Mouse (Mus musculus) heart, embryonic 16.5 days (tissue): ENCODE results near the gene Gm29106. TPM values are rescaled to one million over a fixed set of nuclear protein-coding genes. Genes with fewer than 3 reads are reported as not detected.
"Not testable (repeated sequence)": the region's sequence is repeated elsewhere in the genome, so short reads cannot be mapped to it uniquely, and the experiment has no call there.

Experiments used
- ATAC-seq: fragments of 200-750 bp; cut with Nextera tagmentation; replicated peaks from 2 replicates; pipeline ENCODE4 v1.8.0; 2017; ENCODE audit warnings: moderate number of reproducible peaks; ENCODE audit not compliant: insufficient read depth, low FRiP score; ENCODE audit errors: extremely low read depth
- H3K27ac ChIP-seq: fragments of 300-500 bp; sonication (generic); 2 replicates; pipeline ENCODE4 v1.5.1; 2014; ENCODE audit warnings: mild to moderate bottlenecking, low read length, control low read depth, moderate library complexity
- H3K27me3 ChIP-seq: fragments of 300-500 bp; sonication (generic); 2 replicates; pipeline ENCODE4 v1.6.1; 2014; ENCODE audit warnings: low read length, mixed read lengths; ENCODE audit not compliant: control insufficient read depth, insufficient read depth
- H3K36me3 ChIP-seq: fragments of 300-500 bp; sonication (generic); 2 replicates; pipeline ENCODE4 v1.6.1; 2014; ENCODE audit not compliant: control insufficient read depth, insufficient read depth
- H3K4me1 ChIP-seq: fragments of 300-500 bp; sonication (generic); 2 replicates; pipeline ENCODE4 v1.6.1; 2014; ENCODE audit warnings: low read length, mixed read lengths; ENCODE audit not compliant: control insufficient read depth, insufficient read depth
- H3K4me2 ChIP-seq: fragments of 300-500 bp; sonication (generic); 2 replicates; pipeline ENCODE4 v1.6.1; 2014; ENCODE audit warnings: low read depth, mild to moderate bottlenecking, control low read depth, low read length
- H3K4me3 ChIP-seq: fragments of 300-500 bp; sonication (generic); 2 replicates; pipeline ENCODE4 v1.5.1; 2014; ENCODE audit warnings: mild to moderate bottlenecking, control low read depth, low read length
- H3K9ac ChIP-seq: fragments of 300-500 bp; sonication (generic); 2 replicates; pipeline ENCODE4 v1.6.1; 2014; ENCODE audit warnings: low read length, control low read depth
- H3K9me3 ChIP-seq: fragments of 300-500 bp; sonication (generic); replicated peaks from 2 replicates; pipeline ENCODE4 v1.6.1; 2016; ENCODE audit warnings: low read length; ENCODE audit not compliant: control insufficient read depth
- WGBS: fragments of 180-500 bp; shearing (Covaris S2); extraction: QIAGEN DNeasy Blood & Tissue Kit; methylation state at CpG from one replicate; pipeline ENCODE4 v1.1.7; 2014; 5-methylcytosine and 5-hydroxymethylcytosine counted together
- polyA plus RNA-seq: library from polyadenylated mRNA; unstranded; fragments of >200 nt; fragmentation: Nextera tagmentation; extraction: Ambion mirVana; gene quantifications from 2 replicates; pipeline ENCODE4 v1.2.1, GENCODE M21; 2015

Gene Gm29106
- 0.05 TPM in 1 of 2 replicates, not detected in the other for polyA plus RNA-seq

DNA sequence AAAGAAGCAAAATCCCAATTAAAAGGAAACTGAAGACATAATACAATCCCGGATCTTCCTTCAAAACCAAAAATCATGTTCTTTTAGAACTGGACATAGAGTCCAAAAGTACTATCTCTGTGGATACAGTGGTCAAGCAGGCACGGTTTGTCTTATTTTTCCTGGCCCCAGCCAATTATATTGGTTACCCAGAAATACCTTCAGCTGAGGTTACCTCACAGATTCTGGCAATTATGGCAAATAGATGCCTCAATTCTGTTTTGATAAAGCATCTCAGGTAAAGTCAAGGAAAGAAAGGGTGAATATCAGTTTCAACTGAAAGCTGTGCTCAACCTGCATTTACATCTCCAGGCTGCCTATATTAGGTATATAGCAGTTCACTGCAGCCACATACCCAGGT is at the start of gene Gm29106:
Gene Gm29106, plus strand, starts transcription at position 301 of the 400 bp plus-strand sequence.
- H3K27me3 ChIP-seq, H3K4me2 ChIP-seq, H3K27ac ChIP-seq, H3K4me3 ChIP-seq, H3K9ac ChIP-seq, ATAC-seq, H3K36me3 ChIP-seq, H3K4me1 ChIP-seq, H3K9me3 ChIP-seq: not testable (repeated sequence)
- 64% methylated on average over 2 of the region's 2 CpGs for WGBS

- H3K36me3 ChIP-seq: no peaks in the 10 kb centered on the region
- no peaks in the 10 kb centered on the region for H3K4me1 ChIP-seq
- no peaks in the 10 kb centered on the region for H3K9me3 ChIP-seq
- H3K4me3 ChIP-seq: no peak overlapping the region
- ATAC-seq: no peak
- no peak overlapping the region for H3K27ac ChIP-seq
- H3K27me3 ChIP-seq: no peaks in the 10 kb centered on the region
- H3K4me2 ChIP-seq: no peak overlapping the region
- 30% methylated on average over 1 of the region's 1 CpGs for WGBS
- no peak overlapping the region for H3K9ac ChIP-seq
Observed at GRCm38 (mm10) chr1:118228540-118228939, 52.2 kb downstream of the Gm29106 start.

GRCm38 (mm10) chr1:118236032-118236431 is 59.7 kb downstream of the Gm29106 start:
- no peak overlapping the region for H3K4me3 ChIP-seq
- H3K9me3 ChIP-seq: no peaks in the 10 kb centered on the region
- H3K27me3 ChIP-seq: no peaks in the 10 kb centered on the region
- H3K9ac ChIP-seq: no peak overlapping the region
- no peaks in the 10 kb centered on the region for H3K36me3 ChIP-seq
- WGBS: 76% methylated on average over 1 of the region's 1 CpGs
- no peak overlapping the region for H3K4me2 ChIP-seq
- no peak overlapping the region for H3K27ac ChIP-seq
- no peak for ATAC-seq
- no peaks in the 10 kb centered on the region for H3K4me1 ChIP-seq

Other genes starting within 250 kb of the Gm29106 start
- not detected in 2 replicates for gene Gm28168, start 248.5 kb upstream of the Gm29106 start, polyA plus RNA-seq
- not detected in 2 replicates for gene Gm7145, start 210.6 kb upstream of the Gm29106 start, polyA plus RNA-seq
- gene Tsn, start 135.2 kb downstream of the Gm29106 start, polyA plus RNA-seq: 172 and 176 TPM in 2 replicates
- gene Nifk, start 145.3 kb downstream of the Gm29106 start, polyA plus RNA-seq: 43.7 and 52.1 TPM in 2 replicates
- 86.8 and 101 TPM in 2 replicates for gene Clasp1, start 212.5 kb downstream of the Gm29106 start, polyA plus RNA-seq